Mouse (Mus musculus): ENCODE measurements at regions not wholly inside any gene's neighbourhood (a gene's known extent, or its start where the extent isn't known, plus 50 kb on each side); places are given as distances from the start of the nearest gene placed in this dataset.

DNA sequence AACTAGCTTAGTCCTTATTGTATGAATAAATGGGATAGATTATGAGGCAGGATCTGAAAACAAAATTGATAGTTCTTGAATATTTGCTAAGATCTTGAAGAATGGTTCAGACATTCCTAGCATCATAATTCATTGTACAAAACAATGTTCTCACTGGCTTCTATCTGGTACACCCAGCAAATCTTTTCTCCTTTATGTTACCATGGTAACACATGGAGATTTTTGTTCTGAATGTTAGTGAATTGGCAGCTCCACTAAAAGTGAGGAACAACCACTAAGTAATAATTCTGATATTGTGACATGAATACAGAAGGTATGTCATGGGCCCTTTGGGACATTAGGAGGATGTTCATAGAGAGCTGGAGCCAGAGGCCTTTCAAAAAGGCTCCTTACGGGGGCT is 639.8 kb downstream of the Gsdmc2 start:
- TF ChIP-seq CTCF (IDR thresholded peaks at IDR 0.05; ENCODE audit: borderline replicate concordance, insufficient read depth, low read depth, low read length) = no peak
- no peak for TF ChIP-seq POLR2A (IDR thresholded peaks at IDR 0.05; ENCODE audit: borderline replicate concordance, insufficient read depth, low read length)

All from cerebellum, adult 2 months (tissue).